Mouse (Mus musculus): ENCODE measurements around the gene Hes1. TPM values are rescaled to one million over a fixed set of nuclear protein-coding genes. Genes with fewer than 3 reads are reported as not detected.

Hes1 gene
- polyA plus RNA-seq, 1 experiment, result 41.0 TPM

GRCm38 (mm10) chr16:30070771-30071191 lies 6.6 kb downstream of the Hes1 start:
- H3K27ac ChIP-seq (ENCODE audit: insufficient read depth, low read length), result peak overlapping the region; percentile 95
- TF ChIP-seq EP300 (IDR thresholded peaks at IDR 0.05; ENCODE audit: insufficient read depth, low read depth, low read length), result no peak
- peak; percentile 34 for TF ChIP-seq CTCF (IDR thresholded peaks at IDR 0.05; ENCODE audit: low read depth, low read length)
- TF ChIP-seq POLR2A (IDR thresholded peaks at IDR 0.05; ENCODE audit: insufficient read depth, low read length), result no peak
- H3K36me3 ChIP-seq (ENCODE audit: control insufficient read depth, insufficient read depth, low read length, poor library complexity, severe bottlenecking), result 0 out of 2 replicates have a peak, but pooled peaks cover 2% of the 10 kb centered on the region
- H3K4me1 ChIP-seq (ENCODE audit: control insufficient read depth, insufficient read depth, low read length), result no peaks in the 10 kb centered on the region
- no peaks in the 10 kb centered on the region for H3K9me3 ChIP-seq (replicated peaks; ENCODE audit: control insufficient read depth, insufficient read depth, low read length, poor library complexity, severe bottlenecking)
- H3K27me3 ChIP-seq (ENCODE audit: control insufficient read depth, insufficient read depth, low read length, poor library complexity, severe bottlenecking), result no peaks in the 10 kb centered on the region
- peak overlapping the region; percentile 89 for H3K4me3 ChIP-seq (ENCODE audit: low read depth, low read length)
- peak overlapping the region; percentile 88 for H3K9ac ChIP-seq (ENCODE audit: low read depth, poor library complexity, severe bottlenecking)

- no peak overlapping the region for H3K4me3 ChIP-seq (ENCODE audit: low read depth, low read length)
- no peaks in the 10 kb centered on the region for H3K27me3 ChIP-seq (ENCODE audit: control insufficient read depth, insufficient read depth, low read length, poor library complexity, severe bottlenecking)
Observed at GRCm38 (mm10) chr16:30073317-30073716, 9.1 kb downstream of the Hes1 start.

GRCm38 (mm10) chr16:30081498-30081897 lies 17.3 kb downstream of the Hes1 start:
- Histone ChIP-seq H3K4me1 (ENCODE audit: control insufficient read depth, insufficient read depth, low read length) (peaks cover 7% of the 10 kb centered on the region), H3K36me3 (ENCODE audit: control insufficient read depth, insufficient read depth, low read length, poor library complexity, severe bottlenecking) (no peaks in the 10 kb centered on the region), H3K9ac (ENCODE audit: low read depth, poor library complexity, severe bottlenecking) (no peak overlapping the region), H3K4me3 (ENCODE audit: low read depth, low read length) (no peak overlapping the region), H3K9me3 (replicated peaks; ENCODE audit: control insufficient read depth, insufficient read depth, low read length, poor library complexity, severe bottlenecking) (no peaks in the 10 kb centered on the region), H3K27ac (ENCODE audit: insufficient read depth, low read length) (peak overlapping the region; percentile 46; the same call in 1 of the 2 replicates), H3K27me3 (ENCODE audit: control insufficient read depth, insufficient read depth, low read length, poor library complexity, severe bottlenecking) (no peaks in the 10 kb centered on the region)
- TF ChIP-seq EP300 (IDR thresholded peaks at IDR 0.05; ENCODE audit: insufficient read depth, low read depth, low read length) (no peak), CTCF (IDR thresholded peaks at IDR 0.05; ENCODE audit: low read depth, low read length) (no peak), POLR2A (IDR thresholded peaks at IDR 0.05; ENCODE audit: insufficient read depth, low read length) (no peak)

More at GRCm38 (mm10) chr16:30073317-30073716, 9.1 kb downstream of the Hes1 start:
- Histone ChIP-seq H3K9me3 (replicated peaks; ENCODE audit: control insufficient read depth, insufficient read depth, low read length, poor library complexity, severe bottlenecking) (no peaks in the 10 kb centered on the region), H3K36me3 (ENCODE audit: control insufficient read depth, insufficient read depth, low read length, poor library complexity, severe bottlenecking) (no peaks in the 10 kb centered on the region), H3K27ac (ENCODE audit: insufficient read depth, low read length) (no peak overlapping the region), H3K9ac (ENCODE audit: low read depth, poor library complexity, severe bottlenecking) (no peak overlapping the region), H3K4me1 (ENCODE audit: control insufficient read depth, insufficient read depth, low read length) (no peaks in the 10 kb centered on the region)
- no peak for TF ChIP-seq CTCF (IDR thresholded peaks at IDR 0.05; ENCODE audit: low read depth, low read length)
- no peak for TF ChIP-seq POLR2A (IDR thresholded peaks at IDR 0.05; ENCODE audit: insufficient read depth, low read length)
- no peak for TF ChIP-seq EP300 (IDR thresholded peaks at IDR 0.05; ENCODE audit: insufficient read depth, low read depth, low read length)

- Histone ChIP-seq H3K4me3 (ENCODE audit: low read depth, low read length) (no peak overlapping the region), H3K27me3 (ENCODE audit: control insufficient read depth, insufficient read depth, low read length, poor library complexity, severe bottlenecking) (no peaks in the 10 kb centered on the region), H3K27ac (ENCODE audit: insufficient read depth, low read length) (peak overlapping the region; percentile 80), H3K9me3 (replicated peaks; ENCODE audit: control insufficient read depth, insufficient read depth, low read length, poor library complexity, severe bottlenecking) (no peaks in the 10 kb centered on the region), H3K4me1 (ENCODE audit: control insufficient read depth, insufficient read depth, low read length) (peaks cover 7% of the 10 kb centered on the region), H3K36me3 (ENCODE audit: control insufficient read depth, insufficient read depth, low read length, poor library complexity, severe bottlenecking) (no peaks in the 10 kb centered on the region), H3K9ac (ENCODE audit: low read depth, poor library complexity, severe bottlenecking) (no peak overlapping the region)
- TF ChIP-seq CTCF (IDR thresholded peaks at IDR 0.05; ENCODE audit: low read depth, low read length) (no peak), POLR2A (IDR thresholded peaks at IDR 0.05; ENCODE audit: insufficient read depth, low read length) (no peak), EP300 (IDR thresholded peaks at IDR 0.05; ENCODE audit: insufficient read depth, low read depth, low read length) (peak; percentile 91)
Observed at GRCm38 (mm10) chr16:30081980-30082379, 17.8 kb downstream of the Hes1 start.

GRCm38 (mm10) chr16:30082965-30083364 lies 18.8 kb downstream of the Hes1 start:
- Histone ChIP-seq H3K27me3 (ENCODE audit: control insufficient read depth, insufficient read depth, low read length, poor library complexity, severe bottlenecking) (no peaks in the 10 kb centered on the region), H3K27ac (ENCODE audit: insufficient read depth, low read length) (peak overlapping the region; percentile 26), H3K9me3 (replicated peaks; ENCODE audit: control insufficient read depth, insufficient read depth, low read length, poor library complexity, severe bottlenecking) (no peaks in the 10 kb centered on the region), H3K36me3 (ENCODE audit: control insufficient read depth, insufficient read depth, low read length, poor library complexity, severe bottlenecking) (no peaks in the 10 kb centered on the region), H3K4me1 (ENCODE audit: control insufficient read depth, insufficient read depth, low read length) (peaks cover 7% of the 10 kb centered on the region), H3K9ac (ENCODE audit: low read depth, poor library complexity, severe bottlenecking) (no peak overlapping the region), H3K4me3 (ENCODE audit: low read depth, low read length) (no peak overlapping the region)
- TF ChIP-seq POLR2A (IDR thresholded peaks at IDR 0.05; ENCODE audit: insufficient read depth, low read length) (no peak), EP300 (IDR thresholded peaks at IDR 0.05; ENCODE audit: insufficient read depth, low read depth, low read length) (no peak), CTCF (IDR thresholded peaks at IDR 0.05; ENCODE audit: low read depth, low read length) (no peak)

- no peaks in the 10 kb centered on the region for H3K36me3 ChIP-seq (ENCODE audit: control insufficient read depth, insufficient read depth, low read length, poor library complexity, severe bottlenecking)
- TF ChIP-seq CTCF (IDR thresholded peaks at IDR 0.05; ENCODE audit: low read depth, low read length) (no peak), EP300 (IDR thresholded peaks at IDR 0.05; ENCODE audit: insufficient read depth, low read depth, low read length) (no peak)
- H3K9me3 ChIP-seq (replicated peaks; ENCODE audit: control insufficient read depth, insufficient read depth, low read length, poor library complexity, severe bottlenecking), result no peaks in the 10 kb centered on the region
- no peak overlapping the region for H3K4me3 ChIP-seq (ENCODE audit: low read depth, low read length)
- H3K9ac ChIP-seq (ENCODE audit: low read depth, poor library complexity, severe bottlenecking), result no peak overlapping the region
- H3K27ac ChIP-seq (ENCODE audit: insufficient read depth, low read length), result peak overlapping the region; percentile 26; the same call in 1 of the 2 replicates
- peaks cover 7% of the 10 kb centered on the region for H3K4me1 ChIP-seq (ENCODE audit: control insufficient read depth, insufficient read depth, low read length)
- H3K27me3 ChIP-seq (ENCODE audit: control insufficient read depth, insufficient read depth, low read length, poor library complexity, severe bottlenecking), result no peaks in the 10 kb centered on the region
Observed at GRCm38 (mm10) chr16:30083536-30083935, 19.4 kb downstream of the Hes1 start.

Measured in ES-Bruce4 (cell line).